Mouse (Mus musculus) T-helper 17 cell (primary cell): ENCODE data around the gene Alg14.

Source experiments
- in situ Hi-C, 2 experiments: fragments of 300-600 bp; cut with MboI, MseI; formaldehyde crosslinking; loops; 1 replicate in 1 of 2; 2 replicates in 1 of 2; pipeline ENCODE4 v1.15.1; 2025; ENCODE audit warnings: high pct_unique_total_duplicates in 2 of 2

Alg14 gene

GRCm38 (mm10) chr3:121291560-121292258 lies at the start of gene Alg14:
Gene Alg14, plus strand, starts transcription at chr3:121291773.
- in situ Hi-C loops, result loop anchor here in 1 of 2 experiments (5.0 to 25.0 kb wide), 2 partner anchors 129 to 1504 kb away; partner anchors contain the start of gene Ptbp2

GRCm38 (mm10) chr3:121242111-121242936 lies 49.2 kb upstream of the Alg14 start:
- in situ Hi-C loops, result no loop called here

GRCm38 (mm10) chr3:121242941-121243340 lies 48.6 kb upstream of the Alg14 start:
- in situ Hi-C loops, result no loop called here

- in situ Hi-C loops, result no loop called here
Measured at GRCm38 (mm10) chr3:121250048-121250447, 41.5 kb upstream of the Alg14 start.

- in situ Hi-C loops, result no loop called here
Measured at GRCm38 (mm10) chr3:121250576-121251433, 40.8 kb upstream of the Alg14 start.

GRCm38 (mm10) chr3:121255501-121255900 lies 36.1 kb upstream of the Alg14 start:
- in situ Hi-C loops, result loop anchor here in 1 of 2 experiments (5.0 kb wide), 1 partner anchor 83 kb away; the partner anchor contains the start of gene Rwdd3

- in situ Hi-C loops, result loop anchor here in 1 of 2 experiments (5.0 kb wide), 1 partner anchor 84 kb away; the partner anchor contains the start of gene Rwdd3
Measured at GRCm38 (mm10) chr3:121256131-121256530, 35.4 kb upstream of the Alg14 start.

- in situ Hi-C loops, result loop anchor here in 1 of 2 experiments (5.0 kb wide), 1 partner anchor 85 kb away; the partner anchor contains the start of gene Rwdd3
Measured at GRCm38 (mm10) chr3:121257418-121257817, 34.2 kb upstream of the Alg14 start.

GRCm38 (mm10) chr3:121258521-121259478 lies 32.8 kb upstream of the Alg14 start:
- in situ Hi-C loops, result loop anchor here in 1 of 2 experiments (5.0 kb wide), 1 partner anchor 86 kb away; the partner anchor contains the start of gene Rwdd3

- in situ Hi-C loops, result no loop called here
Measured at GRCm38 (mm10) chr3:121260041-121260440, 31.5 kb upstream of the Alg14 start.

- in situ Hi-C loops, result no loop called here
Measured at GRCm38 (mm10) chr3:121260831-121261230, 30.7 kb upstream of the Alg14 start.

- in situ Hi-C loops, result no loop called here
Measured at GRCm38 (mm10) chr3:121261251-121261650, 30.3 kb upstream of the Alg14 start.

GRCm38 (mm10) chr3:121261939-121262520 lies 29.5 kb upstream of the Alg14 start:
- in situ Hi-C loops, result no loop called here

- in situ Hi-C loops, result no loop called here
Measured at GRCm38 (mm10) chr3:121262521-121263204, 28.9 kb upstream of the Alg14 start.

- in situ Hi-C loops, result no loop called here
Measured at GRCm38 (mm10) chr3:121263205-121263548, 28.4 kb upstream of the Alg14 start.

- in situ Hi-C loops, result no loop called here
Measured at GRCm38 (mm10) chr3:121264242-121264641, 27.3 kb upstream of the Alg14 start.

GRCm38 (mm10) chr3:121267283-121267682 lies 24.3 kb upstream of the Alg14 start:
- in situ Hi-C loops, result no loop called here

- in situ Hi-C loops, result no loop called here
Measured at GRCm38 (mm10) chr3:121272577-121272976, 19.0 kb upstream of the Alg14 start.

GRCm38 (mm10) chr3:121274010-121274409 lies 17.6 kb upstream of the Alg14 start:
- in situ Hi-C loops, result no loop called here
